Mouse (Mus musculus) myocyte (in vitro differentiated cells): ENCODE data around the gene Sike1.

Experiments used
- MAX ChIP-seq: IDR thresholded peaks from one replicate; pipeline ENCODE4 v1.6.1; 2011; ENCODE audit warnings: low read depth, mild to moderate bottlenecking, control low read depth
- POLR2A ChIP-seq: IDR thresholded peaks from one replicate; pipeline ENCODE4 v1.6.1; 2011; ENCODE audit warnings: low read depth, mild to moderate bottlenecking, control low read depth, moderate library complexity; ENCODE audit not compliant: insufficient read length
- POLR2AphosphoS2 ChIP-seq: IDR thresholded peaks from one replicate; pipeline ENCODE4 v1.6.1; 2011; ENCODE audit warnings: low read depth, control low read depth; ENCODE audit not compliant: insufficient read length
- USF1 ChIP-seq: IDR thresholded peaks from one replicate; pipeline ENCODE4 v1.6.1; 2011; ENCODE audit warnings: low read depth, mild to moderate bottlenecking, control low read depth, moderate library complexity

DNA sequence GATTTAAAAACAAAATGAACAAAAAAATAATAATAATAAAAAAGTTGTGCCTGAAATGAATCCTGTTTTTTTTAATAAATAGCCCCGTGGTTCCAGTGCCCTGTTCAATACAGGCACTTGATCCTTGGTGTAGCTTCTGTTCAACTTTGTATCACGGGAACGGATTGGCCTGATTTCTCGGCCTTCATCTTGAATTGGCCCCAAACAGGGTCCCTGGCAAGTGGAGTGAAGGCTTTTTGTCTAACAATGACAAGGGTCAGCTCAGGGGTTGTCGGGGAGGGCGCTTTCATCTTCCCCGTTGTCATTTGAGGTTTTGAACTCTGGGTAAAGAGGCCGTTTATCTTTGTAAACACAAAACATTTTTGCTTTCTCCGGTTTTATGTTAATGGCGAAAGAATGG, 62.2 kb downstream of the Sike1 start:
- no peak for TF ChIP-seq POLR2A
- no peak for TF ChIP-seq USF1
- TF ChIP-seq MAX, result no peak
- no peak for TF ChIP-seq POLR2AphosphoS2
